Mouse (Mus musculus): ENCODE results near the gene Dennd5b.

Dennd5b gene

DNA sequence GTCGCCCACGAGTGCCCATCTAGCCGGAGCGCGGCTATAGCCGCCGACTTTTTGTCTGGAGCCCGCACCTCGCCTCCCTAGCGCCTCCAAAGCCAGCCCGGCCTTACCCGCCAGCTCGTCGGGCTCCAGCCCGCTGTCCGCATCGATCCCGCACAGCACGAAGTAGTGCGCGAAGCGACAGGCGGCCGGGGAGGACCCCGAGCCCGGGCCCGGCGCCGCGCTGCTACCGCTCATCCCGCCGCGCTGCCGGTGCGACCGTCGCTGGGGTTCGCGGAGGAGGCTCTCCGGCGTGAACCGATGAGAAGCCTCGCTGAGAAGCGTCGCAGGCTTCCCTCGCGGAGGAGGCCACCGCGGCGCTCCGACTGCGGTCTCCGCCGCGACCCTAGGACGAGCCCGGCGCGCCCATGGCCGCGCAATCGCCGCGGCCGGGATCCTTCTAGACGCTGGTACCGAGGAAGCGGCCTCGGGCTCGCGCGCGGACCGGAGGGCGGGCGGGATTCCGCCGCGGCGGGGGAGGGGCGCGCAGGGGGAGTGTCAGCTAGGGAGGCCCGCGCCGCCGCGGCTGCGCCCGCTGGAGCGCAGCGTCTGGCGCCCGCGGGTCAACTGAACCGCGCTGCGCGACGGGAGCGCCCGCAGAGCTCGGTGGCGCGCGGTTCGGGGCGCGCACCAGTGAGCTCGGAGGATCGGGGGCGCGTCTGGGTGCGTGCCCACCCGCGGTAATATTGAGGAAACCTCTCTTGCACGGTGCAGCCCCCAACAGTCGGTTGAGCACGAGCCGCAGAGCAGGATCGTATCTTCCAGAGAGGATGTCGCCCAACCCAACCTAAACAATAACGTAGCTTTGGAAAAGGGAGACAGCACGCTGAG, at the start of gene Dennd5b:
Gene Dennd5b, minus strand, starts transcription at position 605 of the 867 bp plus-strand sequence.
- in situ Hi-C loops (cut with MboI, MseI), result no loop called here

DNA sequence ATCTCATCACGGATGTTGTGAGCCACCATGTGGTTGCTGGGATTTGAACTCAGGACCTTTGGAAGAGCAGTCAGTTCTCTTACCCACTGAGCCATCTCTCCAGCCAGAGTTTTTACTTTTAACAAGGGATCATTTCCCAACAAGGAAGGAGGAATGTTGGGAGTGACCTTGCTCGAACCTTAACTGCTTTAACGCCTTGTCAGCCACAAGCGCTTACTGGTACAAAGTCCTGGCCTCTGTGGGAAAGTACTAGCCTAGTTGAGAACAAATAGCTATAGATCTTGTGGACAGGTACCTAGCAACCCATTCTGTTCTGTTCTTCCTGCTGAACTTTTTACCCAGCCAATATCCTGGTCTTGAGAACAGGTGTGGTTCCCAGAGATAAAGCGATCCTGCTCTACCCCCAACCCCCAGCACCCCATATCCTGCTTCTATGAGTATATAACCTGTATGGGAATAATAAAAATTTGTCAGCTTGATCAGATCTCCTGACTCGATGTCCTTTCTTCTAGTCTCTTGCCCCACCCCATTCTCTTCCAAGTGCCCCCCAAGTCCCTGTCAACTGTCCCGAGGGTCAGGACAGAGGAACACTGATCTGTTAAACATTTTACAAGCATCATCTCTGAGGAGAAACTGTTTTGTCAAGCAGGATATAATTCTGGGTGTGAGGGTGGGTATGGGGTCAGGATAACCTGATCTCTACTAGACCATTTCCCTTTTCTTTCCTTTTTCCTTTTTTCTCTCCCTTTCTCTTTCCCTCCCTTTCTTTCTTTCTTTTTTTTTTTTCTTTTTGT, 47.2 kb upstream of the Dennd5b start:
- in situ Hi-C loops (cut with MboI, MseI), result no loop called here

GRCm38 (mm10) chr6:149145143-149145542, 43.7 kb upstream of the Dennd5b start:
- in situ Hi-C loops (cut with MboI, MseI), result no loop called here

- in situ Hi-C loops (cut with MboI, MseI), result loop anchor here (5.0 kb wide), 1 partner anchor 51 kb away; no protein-coding TSS in a partner anchor
Measured at GRCm38 (mm10) chr6:149141393-149142173, 40.1 kb upstream of the Dennd5b start.

DNA sequence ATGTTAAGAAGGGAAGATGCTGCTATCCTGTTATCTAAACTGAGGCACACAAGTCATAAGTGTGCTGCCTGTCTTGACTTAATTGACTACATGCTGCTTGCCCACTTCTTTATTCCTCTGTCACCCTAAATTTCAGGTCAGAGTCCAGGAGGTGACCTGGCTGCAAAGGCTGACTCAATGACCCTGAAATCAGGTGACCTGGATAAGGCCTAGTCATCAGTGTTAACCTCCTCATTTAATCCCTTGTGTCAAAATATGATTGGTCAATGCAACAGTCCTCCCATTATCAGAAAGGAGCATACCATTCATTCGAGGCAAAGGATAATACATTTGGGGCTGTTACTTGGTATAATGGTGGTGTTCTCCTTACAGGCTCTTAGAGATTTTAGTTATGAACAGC, 38.0 kb upstream of the Dennd5b start, which contains the start of gene Etfbkmt:
Gene Etfbkmt, plus strand, starts transcription at position 379 of the 400 bp plus-strand sequence.
- in situ Hi-C loops (cut with MboI, MseI), result no loop called here

- in situ Hi-C loops (cut with MboI, MseI), result no loop called here
Measured at GRCm38 (mm10) chr6:149139011-149139410, 37.5 kb upstream of the Dennd5b start.

DNA sequence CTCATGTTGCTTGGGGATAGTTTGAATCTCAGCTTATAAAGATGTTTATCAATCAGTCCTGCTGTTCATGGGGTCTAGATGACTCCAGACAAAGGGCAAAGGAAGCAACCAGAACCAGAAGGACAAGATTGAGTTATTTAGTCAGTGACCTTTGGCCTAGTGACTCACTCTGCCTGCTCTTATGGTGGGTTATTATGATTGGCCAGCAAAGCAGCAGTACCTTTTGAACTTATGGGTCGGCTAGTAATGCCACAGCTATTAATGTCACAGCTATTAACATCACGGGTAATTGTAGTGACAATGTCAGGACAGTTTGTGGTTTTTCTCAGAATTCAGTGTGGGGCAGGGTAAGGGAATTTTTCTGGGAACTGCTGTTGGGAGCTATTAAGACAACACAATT, 36.5 kb upstream of the Dennd5b start:
- in situ Hi-C loops (cut with MboI, MseI), result no loop called here

GRCm38 (mm10) chr6:149135631-149136030, 34.2 kb upstream of the Dennd5b start:
- in situ Hi-C loops (cut with MboI, MseI), result no loop called here

GRCm38 (mm10) chr6:149134391-149135150, 33.1 kb upstream of the Dennd5b start:
- in situ Hi-C loops (cut with MboI, MseI), result no loop called here

DNA sequence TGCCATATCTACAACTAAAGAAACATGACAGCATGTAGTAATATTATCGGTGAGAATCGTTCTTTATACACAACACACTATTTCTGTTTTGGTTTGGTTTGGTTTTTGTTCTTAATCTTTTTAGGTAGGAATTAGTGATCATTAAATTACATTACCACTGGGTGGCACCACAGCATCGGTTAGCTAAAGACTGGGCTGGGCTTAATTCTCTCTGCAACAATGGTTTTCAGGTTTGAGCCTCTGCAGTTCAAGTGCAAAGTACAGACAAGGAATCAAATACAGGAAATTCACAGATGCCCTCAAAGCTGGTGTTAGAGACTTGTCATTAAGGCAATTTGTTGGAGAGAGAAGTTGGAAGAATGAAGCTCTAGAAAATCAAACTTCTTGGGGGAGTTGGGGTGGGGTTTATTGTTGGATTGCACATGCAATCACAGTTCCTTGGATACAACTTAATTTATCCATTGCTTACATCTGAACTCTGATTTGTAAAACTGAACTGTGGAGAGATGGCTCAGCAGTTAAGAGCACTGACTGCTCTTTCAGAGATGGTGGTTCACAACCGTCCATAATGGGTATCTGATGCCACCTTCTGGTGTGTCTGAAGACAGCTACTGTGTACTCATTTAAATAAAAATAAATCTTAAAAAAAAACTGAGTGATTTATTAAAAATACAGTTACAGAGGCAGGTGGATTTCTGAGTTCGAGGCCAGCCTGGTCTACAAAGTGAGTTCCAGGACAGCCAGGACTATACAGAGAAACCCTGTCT, 31.0 kb upstream of the Dennd5b start:
- in situ Hi-C loops (cut with MboI, MseI), result no loop called here

GRCm38 (mm10) chr6:149131111-149131510, 29.6 kb upstream of the Dennd5b start:
- in situ Hi-C loops (cut with MboI, MseI), result no loop called here

- in situ Hi-C loops (cut with MboI, MseI), result loop anchor here (5.0 kb wide), 1 partner anchor 247 kb away; no protein-coding TSS in a partner anchor
Measured at GRCm38 (mm10) chr6:149129870-149130269, 28.4 kb upstream of the Dennd5b start, which contains the start of gene Gm10203. TSS of gene Gm10203 (plus strand) at chr6:149130170.

- in situ Hi-C loops (cut with MboI, MseI), result loop anchor here (5.0 kb wide), 1 partner anchor 251 kb away; no protein-coding TSS in a partner anchor
Measured at GRCm38 (mm10) chr6:149126675-149127074, 25.2 kb upstream of the Dennd5b start.

DNA sequence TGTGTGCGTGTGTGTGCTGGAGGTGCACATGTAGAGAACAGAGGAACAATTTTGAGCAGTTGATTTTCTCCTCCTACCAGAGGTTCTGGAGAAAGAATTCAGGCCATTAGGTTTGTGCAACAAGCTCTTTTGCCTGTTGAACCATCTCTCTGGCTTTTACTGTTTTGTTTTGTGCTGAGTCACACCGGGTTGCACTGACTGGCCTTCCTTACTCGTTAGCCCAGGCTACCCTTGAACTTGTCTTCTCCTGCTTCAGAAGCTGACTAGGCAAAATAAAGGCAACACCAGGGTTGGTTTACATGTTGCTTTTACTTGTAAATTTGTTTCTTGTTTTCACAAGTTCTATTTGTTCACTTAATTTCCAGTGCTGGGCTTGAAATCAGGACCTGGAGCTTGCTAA, 21.6 kb upstream of the Dennd5b start:
- in situ Hi-C loops (cut with MboI, MseI), result loop anchor here (5.0 kb wide), 1 partner anchor 111 kb away; no protein-coding TSS in a partner anchor

DNA sequence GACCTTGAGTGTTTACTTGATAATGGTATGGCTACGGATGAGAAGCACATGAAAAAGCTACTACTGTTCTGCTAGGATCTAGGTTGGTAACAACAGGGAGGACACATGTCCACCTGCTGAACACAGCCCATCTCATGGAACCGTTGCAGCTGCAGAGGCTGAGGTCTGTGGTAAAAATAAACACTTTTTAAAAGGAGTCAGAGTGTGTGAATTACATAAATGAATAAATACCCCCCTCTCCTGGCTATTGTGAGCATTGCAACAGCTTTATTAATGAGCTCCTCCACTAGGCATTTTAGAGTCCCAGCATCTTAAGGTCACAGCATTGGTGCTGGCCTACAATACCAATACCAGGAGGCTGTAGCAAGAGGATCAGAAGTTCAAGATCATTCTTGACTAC, 18.4 kb upstream of the Dennd5b start:
- in situ Hi-C loops (cut with MboI, MseI), result loop anchor here (5.0 kb wide), 1 partner anchor 108 kb away; no protein-coding TSS in a partner anchor

GRCm38 (mm10) chr6:149118935-149119334, 17.5 kb upstream of the Dennd5b start:
- in situ Hi-C loops (cut with MboI, MseI), result no loop called here

DNA sequence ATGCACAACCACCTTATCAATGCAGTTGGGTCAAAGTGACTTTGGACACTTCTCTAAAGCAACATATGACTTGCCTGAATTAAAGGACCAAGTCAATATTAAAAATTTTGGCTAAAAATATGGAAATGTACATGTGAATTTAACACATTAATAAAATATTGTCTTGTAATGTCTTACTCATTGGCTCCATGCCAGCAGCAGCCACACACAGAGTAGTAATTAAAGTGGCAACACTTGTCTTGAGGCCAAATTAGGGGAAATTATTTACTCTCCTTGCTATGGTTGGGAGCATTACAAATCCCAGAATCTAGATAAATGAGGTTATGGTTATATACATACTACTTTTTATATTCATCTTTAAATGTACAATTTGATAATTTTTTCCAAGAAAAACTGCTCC, 15.5 kb upstream of the Dennd5b start:
- in situ Hi-C loops (cut with MboI, MseI), result no loop called here

- in situ Hi-C loops (cut with MboI, MseI), result no loop called here
Measured at GRCm38 (mm10) chr6:149108909-149109308, 7.4 kb upstream of the Dennd5b start.

DNA sequence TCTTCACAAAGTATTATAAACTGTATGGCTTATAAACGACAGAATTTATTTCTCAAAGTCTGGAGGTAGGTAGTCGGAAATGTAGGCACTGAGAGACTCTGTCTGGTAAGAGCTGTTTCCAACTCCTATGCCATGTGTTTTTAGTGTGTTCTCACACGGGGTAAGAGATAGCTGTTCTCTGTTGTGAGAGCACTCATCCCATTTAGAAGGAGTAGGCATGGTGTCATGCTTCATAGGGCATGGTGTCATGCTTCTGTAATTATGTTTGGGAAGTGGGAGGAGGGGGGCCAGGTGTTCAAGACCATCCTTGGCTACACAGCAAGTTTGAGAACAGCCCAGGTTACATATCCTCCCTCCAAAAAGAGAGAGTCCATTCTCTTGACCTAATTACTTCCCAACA, 6.1 kb upstream of the Dennd5b start:
- in situ Hi-C loops (cut with MboI, MseI), result no loop called here

GRCm38 (mm10) chr6:149103451-149103850, 2.0 kb upstream of the Dennd5b start:
- in situ Hi-C loops (cut with MboI, MseI), result no loop called here

Data from T-helper 1 cell (primary cell).